Mouse (Mus musculus) cortical plate, adult 2 months (tissue): Measurements from ENCODE around the gene Tenm4.

ENCODE experiments used
- CTCF ChIP-seq: fragments of 200-500 bp; IDR thresholded peaks from 2 replicates; pipeline ENCODE4 v1.5.1; 2011; ENCODE audit warnings: mild to moderate bottlenecking, control low read depth, low read length; ENCODE audit not compliant: insufficient read depth; ENCODE audit errors: extremely low read depth
- POLR2A ChIP-seq: fragments of 200-500 bp; IDR thresholded peaks from 2 replicates; pipeline ENCODE4 v1.6.1; 2011; ENCODE audit warnings: mild to moderate bottlenecking, low read length, control low read depth; ENCODE audit not compliant: insufficient read depth; ENCODE audit errors: extremely low read depth

DNA sequence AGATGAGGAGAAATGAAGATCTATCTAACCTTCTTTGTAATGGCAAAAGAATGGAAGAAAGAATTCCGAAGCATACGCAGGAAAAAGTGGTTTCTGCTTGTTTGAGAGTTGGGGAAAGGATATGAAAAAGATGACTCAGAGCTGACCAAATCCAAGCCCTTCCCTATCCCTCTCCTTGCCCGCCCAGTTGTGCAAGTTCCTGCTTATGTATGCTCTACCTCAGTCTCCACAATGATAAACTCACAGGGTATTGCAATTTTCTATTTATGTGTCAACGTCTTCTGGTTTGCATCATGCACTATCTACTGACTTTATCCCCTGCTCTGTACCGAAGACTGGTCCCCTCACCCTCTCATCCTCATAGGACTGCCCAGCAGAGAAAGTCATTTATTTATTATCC is 339.4 kb downstream of the Tenm4 start:
- TF ChIP-seq POLR2A: no peak
- TF ChIP-seq CTCF: no peak
